Mouse (Mus musculus): ENCODE measurements around the gene Tmem131. TPM values are rescaled to one million over a fixed set of nuclear protein-coding genes. Genes with fewer than 3 reads are reported as not detected.

Tmem131 gene
- total RNA-seq, 1 experiment from 2014 or later, result 37.3 TPM

GRCm38 (mm10) chr1:36939506-36940380, 3.7 kb downstream of the Tmem131 start:
- peak; percentile 90 for ATAC-seq (replicated peaks; ENCODE audit: insufficient number of reproducible peaks, low FRiP score, low TSS enrichment, poor library complexity, severe bottlenecking)

GRCm38 (mm10) chr1:36938801-36939286, 4.6 kb downstream of the Tmem131 start:
- ATAC-seq (replicated peaks; ENCODE audit: insufficient number of reproducible peaks, low FRiP score, low TSS enrichment, poor library complexity, severe bottlenecking), result no peak

- no peak for ATAC-seq (replicated peaks; ENCODE audit: insufficient number of reproducible peaks, low FRiP score, low TSS enrichment, poor library complexity, severe bottlenecking)
Observed at GRCm38 (mm10) chr1:36938348-36938747, 5.1 kb downstream of the Tmem131 start.

GRCm38 (mm10) chr1:36937648-36938047, 5.8 kb downstream of the Tmem131 start:
- ATAC-seq (replicated peaks; ENCODE audit: insufficient number of reproducible peaks, low FRiP score, low TSS enrichment, poor library complexity, severe bottlenecking), result no peak

GRCm38 (mm10) chr1:36937015-36937414, 6.5 kb downstream of the Tmem131 start:
- ATAC-seq (replicated peaks; ENCODE audit: insufficient number of reproducible peaks, low FRiP score, low TSS enrichment, poor library complexity, severe bottlenecking), result no peak

GRCm38 (mm10) chr1:36936567-36936966, 6.9 kb downstream of the Tmem131 start:
- no peak for ATAC-seq (replicated peaks; ENCODE audit: insufficient number of reproducible peaks, low FRiP score, low TSS enrichment, poor library complexity, severe bottlenecking)

GRCm38 (mm10) chr1:36934778-36935177, 8.7 kb downstream of the Tmem131 start:
- ATAC-seq (replicated peaks; ENCODE audit: insufficient number of reproducible peaks, low FRiP score, low TSS enrichment, poor library complexity, severe bottlenecking), result no peak

GRCm38 (mm10) chr1:36933965-36934585, 9.4 kb downstream of the Tmem131 start:
- ATAC-seq (replicated peaks; ENCODE audit: insufficient number of reproducible peaks, low FRiP score, low TSS enrichment, poor library complexity, severe bottlenecking), result no peak

GRCm38 (mm10) chr1:36932231-36932630, 11.2 kb downstream of the Tmem131 start:
- no peak for ATAC-seq (replicated peaks; ENCODE audit: insufficient number of reproducible peaks, low FRiP score, low TSS enrichment, poor library complexity, severe bottlenecking)

- no peak for ATAC-seq (replicated peaks; ENCODE audit: insufficient number of reproducible peaks, low FRiP score, low TSS enrichment, poor library complexity, severe bottlenecking)
Observed at GRCm38 (mm10) chr1:36930911-36931310, 12.6 kb downstream of the Tmem131 start.

GRCm38 (mm10) chr1:36929996-36930395, 13.5 kb downstream of the Tmem131 start:
- ATAC-seq (replicated peaks; ENCODE audit: insufficient number of reproducible peaks, low FRiP score, low TSS enrichment, poor library complexity, severe bottlenecking), result no peak

- no peak for ATAC-seq (replicated peaks; ENCODE audit: insufficient number of reproducible peaks, low FRiP score, low TSS enrichment, poor library complexity, severe bottlenecking)
Observed at GRCm38 (mm10) chr1:36928357-36929330, 14.8 kb downstream of the Tmem131 start.

GRCm38 (mm10) chr1:36927569-36927968, 15.9 kb downstream of the Tmem131 start:
- ATAC-seq (replicated peaks; ENCODE audit: insufficient number of reproducible peaks, low FRiP score, low TSS enrichment, poor library complexity, severe bottlenecking), result peak; percentile 80

- ATAC-seq (replicated peaks; ENCODE audit: insufficient number of reproducible peaks, low FRiP score, low TSS enrichment, poor library complexity, severe bottlenecking), result no peak
Observed at GRCm38 (mm10) chr1:36926738-36927137, 16.7 kb downstream of the Tmem131 start.

- no peak for ATAC-seq (replicated peaks; ENCODE audit: insufficient number of reproducible peaks, low FRiP score, low TSS enrichment, poor library complexity, severe bottlenecking)
Observed at GRCm38 (mm10) chr1:36926246-36926645, 17.2 kb downstream of the Tmem131 start.

GRCm38 (mm10) chr1:36925781-36926180, 17.7 kb downstream of the Tmem131 start:
- ATAC-seq (replicated peaks; ENCODE audit: insufficient number of reproducible peaks, low FRiP score, low TSS enrichment, poor library complexity, severe bottlenecking), result no peak

- ATAC-seq (replicated peaks; ENCODE audit: insufficient number of reproducible peaks, low FRiP score, low TSS enrichment, poor library complexity, severe bottlenecking), result no peak
Observed at GRCm38 (mm10) chr1:36924853-36925252, 18.6 kb downstream of the Tmem131 start.

GRCm38 (mm10) chr1:36923911-36924310, 19.6 kb downstream of the Tmem131 start:
- no peak for ATAC-seq (replicated peaks; ENCODE audit: insufficient number of reproducible peaks, low FRiP score, low TSS enrichment, poor library complexity, severe bottlenecking)

Measured in monocyte, adult 5-6 weeks (primary cell).